8 mouse cellular contexts compared by ENCODE assay signal in genomic region chr4:137968203-137968602, GRCm38 (mm10). TPM values are rescaled to one million over a fixed set of nuclear protein-coding genes. Genes with fewer than 3 reads are reported as not detected.
DNase-seq lines count a peak whose midpoint lies in the region; ATAC-seq lines count a peak whose summit lies in the region.

No protein-coding gene starts in this region.

- no peaks in the 10 kb centered on the region for H3K27me3 ChIP-seq in embryonic facial prominence, embryonic 10.5 days (replicated peaks; ENCODE audit: low read depth, poor library complexity, severe bottlenecking)
- no peaks in the 10 kb centered on the region for H3K27me3 ChIP-seq in kidney, embryonic 14.5 days (ENCODE audit: control insufficient read depth, insufficient read depth, low read length)
- no peaks in the 10 kb centered on the region for H3K27me3 ChIP-seq in liver, embryonic 11.5 days (replicated peaks; ENCODE audit: control insufficient read depth, insufficient read depth, low read length)

- no peak overlapping the region for H3K4me2 ChIP-seq in kidney, embryonic 14.5 days (replicated peaks; ENCODE audit: low read depth, low read length)
- no peak overlapping the region for H3K4me2 ChIP-seq in liver, embryonic 11.5 days

- 11% methylated on average over 9 of the region's 9 CpGs for WGBS in embryonic facial prominence, embryonic 10.5 days
- WGBS in kidney, embryonic 14.5 days, result 8% methylated on average over 9 of the region's 9 CpGs
- WGBS in liver, embryonic 11.5 days, result 12% methylated on average over 9 of the region's 9 CpGs

- no peaks in the 10 kb centered on the region for H3K4me1 ChIP-seq in embryonic facial prominence, embryonic 10.5 days
- H3K4me1 ChIP-seq in kidney, embryonic 14.5 days (ENCODE audit: control insufficient read depth, insufficient read depth, low read length), result no peaks in the 10 kb centered on the region
- no peaks in the 10 kb centered on the region for H3K4me1 ChIP-seq in liver, embryonic 11.5 days (replicated peaks; ENCODE audit: control insufficient read depth, insufficient read depth, low read length)

- peak; percentile 36; the same call in 1 of the 2 replicates for ATAC-seq in kidney, embryonic 14.5 days (ENCODE audit: low FRiP score, low TSS enrichment)
- ATAC-seq in liver, embryonic 11.5 days (replicated peaks; ENCODE audit: low FRiP score), result peak; percentile 53; the same call in 1 of the 2 replicates

- H3K36me3 ChIP-seq in embryonic facial prominence, embryonic 10.5 days (replicated peaks), result peaks cover 20% of the 10 kb centered on the region
- peaks cover 8% of the 10 kb centered on the region; the same call in 1 of the 2 replicates for H3K36me3 ChIP-seq in kidney, embryonic 14.5 days (ENCODE audit: control insufficient read depth, insufficient read depth, low read length)
- H3K36me3 ChIP-seq in liver, embryonic 11.5 days (ENCODE audit: control insufficient read depth, insufficient read depth, low read length), result no peaks in the 10 kb centered on the region

- H3K9me3 ChIP-seq in embryonic facial prominence, embryonic 10.5 days, result no peaks in the 10 kb centered on the region
- H3K9me3 ChIP-seq in kidney, embryonic 14.5 days (ENCODE audit: control insufficient read depth, low read length), result no peaks in the 10 kb centered on the region
- H3K9me3 ChIP-seq in liver, embryonic 11.5 days (ENCODE audit: control insufficient read depth, low read length), result no peaks in the 10 kb centered on the region

- peak; percentile 54 to 66 for DNase-seq in CD8-positive naive resting alpha-beta T cell, adult 2 months (ENCODE audit: low read depth in 2 of 2, low spot score in 2 of 2)
- peak; percentile 87 for DNase-seq in adrenal gland, postnatal 14 days
- DNase-seq in embryonic facial prominence, embryonic 10.5 days (ENCODE audit: low spot score), result peak; percentile 78
- DNase-seq in heart, adult 8-10 months (ENCODE audit: low spot score), result peak; percentile 72
- DNase-seq in liver, embryonic 11.5 days (ENCODE audit: low spot score), result peak; percentile 74
- peak; percentile 52 to 67 for DNase-seq in natural killer cell, adult 2 months (ENCODE audit: low spot score in 2 of 2)
- DNase-seq in testis, postnatal 10 days (ENCODE audit: low spot score), result peak; percentile 71

- H3K9ac ChIP-seq in kidney, embryonic 14.5 days (ENCODE audit: low read depth, low read length), result no peak overlapping the region
- no peak overlapping the region for H3K9ac ChIP-seq in liver, embryonic 11.5 days (ENCODE audit: low read depth, low read length)

- no peak overlapping the region for H3K4me3 ChIP-seq in embryonic facial prominence, embryonic 10.5 days
- no peak overlapping the region for H3K4me3 ChIP-seq in kidney, embryonic 14.5 days (ENCODE audit: low read length)
- H3K4me3 ChIP-seq in liver, embryonic 11.5 days (ENCODE audit: low read depth, low read length), result no peak overlapping the region

- no peak overlapping the region for H3K27ac ChIP-seq in embryonic facial prominence, embryonic 10.5 days (replicated peaks)
- H3K27ac ChIP-seq in kidney, embryonic 14.5 days (ENCODE audit: low read depth, low read length), result no peak overlapping the region
- H3K27ac ChIP-seq in liver, embryonic 11.5 days (ENCODE audit: low read depth, low read length), result no peak overlapping the region

RNA-seq across cellular contexts. Expression of gene Eif4g3, which starts 24.6 kb away (rescaled TPM):
- total RNA-seq in adrenal gland, postnatal 14 days (2021), result 104 and 107 TPM in 2 replicates
- 39.7 and 41.9 TPM in 2 replicates for polyA plus RNA-seq in embryonic facial prominence, embryonic 10.5 days (2016; fragmentation: Nextera tagmentation; extraction: Ambion mirVana)
- total RNA-seq in heart, adult 8-10 months (2022), result 10 to 100 TPM; 36.5 to 42.9 (median 41.0) TPM
- polyA plus RNA-seq in kidney, embryonic 14.5 days (2014; fragmentation: Nextera tagmentation; extraction: Ambion mirVana), result 35.6 and 55.9 TPM in 2 replicates
- 26.2 and 28.3 TPM in 2 replicates for polyA plus RNA-seq in liver, embryonic 11.5 days (2014; fragmentation: Nextera tagmentation; extraction: Ambion mirVana)
